Mouse (Mus musculus): ENCODE measurements around the gene Pth2.
"Not testable (repeated sequence)": the region's sequence is repeated elsewhere in the genome, so short reads cannot be mapped to it uniquely, and the experiment has no call there.

DNA sequence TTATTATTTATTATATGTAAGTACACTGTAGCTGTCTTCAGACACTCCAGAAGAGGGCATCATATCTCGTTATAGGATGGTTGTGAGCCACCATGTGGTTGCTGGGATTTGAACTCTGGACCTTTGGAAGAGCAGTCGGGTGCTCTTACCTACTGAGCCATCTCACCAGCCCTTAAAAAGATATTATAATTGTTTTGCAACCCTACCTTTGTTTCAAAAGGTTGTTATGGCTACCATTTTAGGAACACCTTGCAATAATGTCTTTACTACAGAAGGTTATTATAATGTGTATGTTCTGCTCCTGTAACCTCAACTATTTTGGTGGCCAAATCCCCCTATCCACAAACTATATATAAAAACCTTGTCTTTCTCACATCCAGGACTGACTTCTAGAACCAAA is 27.7 kb upstream of the Pth2 start:
- TF ChIP-seq CTCF, EP300 (IDR thresholded peaks at IDR 0.05; ENCODE audit: low read depth): not testable (repeated sequence)

Data from heart, postnatal 0 days (tissue).